Comparison of ENCODE assay signal across 14 mouse cellular contexts in the genomic region with DNA sequence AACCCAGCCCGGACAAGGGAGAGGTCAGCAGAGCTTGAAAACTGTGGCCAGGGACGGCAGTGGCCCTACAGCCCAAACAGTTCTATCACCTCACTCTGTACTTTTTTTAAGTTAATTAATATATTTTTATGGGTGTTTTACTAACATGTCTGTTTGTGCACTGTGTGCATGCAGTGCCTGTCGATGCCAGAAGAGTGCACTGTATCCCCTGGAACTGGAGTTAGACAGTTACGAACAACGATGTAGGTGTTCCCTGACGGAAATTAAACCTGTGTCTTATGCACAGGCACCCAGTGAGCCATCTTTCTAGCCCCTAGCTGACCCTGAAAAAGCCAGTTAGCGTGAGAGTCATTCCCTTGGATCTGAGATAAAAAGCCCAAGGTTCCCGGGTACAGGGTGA. TPM values are rescaled to one million over a fixed set of nuclear protein-coding genes. Genes with fewer than 3 reads are reported as not detected.
DNase-seq lines count a peak whose midpoint lies in the region; ATAC-seq and TF ChIP-seq lines count a peak whose summit lies in the region.
"Had no signal": no experiment of that assay in that cellular context is flagged by ENCODE, and none has a peak within 500 bp of the region (broad histone marks: within the 10 kb centered on the region; RNA-seq: fewer than 3 reads in every experiment).

No protein-coding gene starts in this region.

- intact Hi-C loops in heart, adult 2 months (cut with DNase I) = no loop called here

- H3K9ac ChIP-seq in heart, adult 2 months (ENCODE audit: low read depth, low read length) = no peak overlapping the region
- H3K9ac ChIP-seq in lung, postnatal 0 days (replicated peaks; ENCODE audit: low read depth) = no peak overlapping the region
- no peak overlapping the region for H3K9ac ChIP-seq in forebrain, embryonic 12.5 days

- DNase-seq in heart, adult 2 months = no peak
- DNase-seq in heart, adult 9 months (ENCODE audit: low spot score in 2 of 2) = no peak
- DNase-seq in lung, postnatal 0 days (ENCODE audit: low spot score) = peak; percentile 32
- DNase-seq in lung, postnatal 36 days = no peak
- no peak for DNase-seq in natural killer cell, adult 2 months (ENCODE audit: low spot score in 2 of 2)
- DNase-seq: kidney, adult 9 months; layer of hippocampus, postnatal 36 days had no signal

- H3K4me2 ChIP-seq in lung, postnatal 0 days (replicated peaks; ENCODE audit: low read depth, low read length) = no peak overlapping the region
- H3K4me2 ChIP-seq in forebrain, embryonic 12.5 days = no peak overlapping the region

- ATAC-seq in lung, postnatal 0 days = no peak
- peak; percentile 43; the same call in 1 of the 2 replicates for ATAC-seq in granulocyte monocyte progenitor cell, adult 5-6 weeks (replicated peaks; ENCODE audit: poor library complexity, severe bottlenecking)
- no peak for ATAC-seq in forebrain, embryonic 12.5 days (ENCODE audit: low FRiP score)

- no peaks in the 10 kb centered on the region for H3K9me3 ChIP-seq in lung, postnatal 0 days (ENCODE audit: low read length)
- no peaks in the 10 kb centered on the region for H3K9me3 ChIP-seq in E14TG2a.4 (ENCODE audit: low read length)
- no peaks in the 10 kb centered on the region for H3K9me3 ChIP-seq in forebrain, embryonic 12.5 days
- H3K9me3 ChIP-seq: forebrain, embryonic 10.5 days had no signal

- no peaks in the 10 kb centered on the region for H3K27me3 ChIP-seq in heart, adult 2 months (ENCODE audit: control insufficient read depth, insufficient read depth, low read length)
- no peaks in the 10 kb centered on the region for H3K27me3 ChIP-seq in lung, postnatal 0 days (replicated peaks; ENCODE audit: insufficient read depth, low read length)
- peaks cover 41% of the 10 kb centered on the region for H3K27me3 ChIP-seq in E14TG2a.4 (ENCODE audit: insufficient read depth, low read length)
- no peaks in the 10 kb centered on the region for H3K27me3 ChIP-seq in forebrain, embryonic 12.5 days

- 90% methylated on average over 8 of the region's 8 CpGs for WGBS in heart, adult 2 months
- 85% methylated on average over 8 of the region's 8 CpGs for WGBS in lung, postnatal 0 days
- WGBS in forebrain, embryonic 12.5 days = 87% methylated on average over 8 of the region's 8 CpGs

- peak; percentile 61 for TF ChIP-seq CTCF in heart, adult 2 months (IDR thresholded peaks at IDR 0.05)
- TF ChIP-seq CTCF in lung, postnatal 0 days (IDR thresholded peaks at IDR 0.05) = peak; percentile 71
- peak; percentile 59 for TF ChIP-seq CTCF in E14TG2a.4 (conservative IDR thresholded peaks at IDR 0.05; ENCODE audit: low read length)

- no peak overlapping the region for H3K4me3 ChIP-seq in heart, adult 2 months
- no peak overlapping the region for H3K4me3 ChIP-seq in lung, postnatal 0 days (ENCODE audit: low read depth, low read length)
- peak overlapping the region; percentile 24; the same call in 1 of the 2 replicates for H3K4me3 ChIP-seq in E14TG2a.4 (replicated peaks; ENCODE audit: low read length)
- no peak overlapping the region for H3K4me3 ChIP-seq in forebrain, embryonic 12.5 days (replicated peaks)
- H3K4me3 ChIP-seq: forebrain, embryonic 10.5 days had no signal

- no peak for TF ChIP-seq POLR2A in heart, adult 2 months (IDR thresholded peaks at IDR 0.05; ENCODE audit: insufficient read depth, low read depth, low read length)

- H3K4me1 ChIP-seq in heart, adult 2 months (ENCODE audit: control insufficient read depth, insufficient read depth, low read length) = peaks cover 2% of the 10 kb centered on the region; the same call in 1 of the 2 replicates
- H3K4me1 ChIP-seq in lung, postnatal 0 days (ENCODE audit: insufficient read depth, low read depth, low read length) = no peaks in the 10 kb centered on the region
- peaks cover 74% of the 10 kb centered on the region for H3K4me1 ChIP-seq in E14TG2a.4 (replicated peaks; ENCODE audit: low read depth, low read length)
- H3K4me1 ChIP-seq in forebrain, embryonic 12.5 days = no peaks in the 10 kb centered on the region
- H3K4me1 ChIP-seq: forebrain, embryonic 10.5 days had no signal

- no peak overlapping the region for H3K27ac ChIP-seq in heart, adult 2 months
- H3K27ac ChIP-seq in lung, postnatal 0 days (ENCODE audit: low read length) = no peak overlapping the region
- H3K27ac ChIP-seq in forebrain, embryonic 12.5 days = no peak overlapping the region
- H3K27ac ChIP-seq: forebrain, embryonic 10.5 days had no signal

- peaks cover 3% of the 10 kb centered on the region; the same call in 1 of the 2 replicates for H3K79me2 ChIP-seq in heart, adult 2 months (replicated peaks; ENCODE audit: control insufficient read depth, insufficient read depth, low read length)

- H3K36me3 ChIP-seq in heart, adult 2 months (ENCODE audit: control insufficient read depth, insufficient read depth, low read length) = 0 out of 2 replicates have a peak, but pooled peaks cover 4% of the 10 kb centered on the region
- peaks cover 39% of the 10 kb centered on the region for H3K36me3 ChIP-seq in lung, postnatal 0 days (ENCODE audit: insufficient read depth, low read length)
- H3K36me3 ChIP-seq in E14TG2a.4 (ENCODE audit: insufficient read depth, low read length) = no peaks in the 10 kb centered on the region
- peaks cover 52% of the 10 kb centered on the region for H3K36me3 ChIP-seq in forebrain, embryonic 12.5 days (replicated peaks)

- no peak for TF ChIP-seq EP300 in heart, adult 2 months (IDR thresholded peaks at IDR 0.05; ENCODE audit: insufficient read depth, low read depth, low read length)
- no peak for TF ChIP-seq EP300 in lung, postnatal 0 days (IDR thresholded peaks at IDR 0.05)

RNA-seq across cellular contexts. Expression of gene Xpo4, which starts 30.3 kb away (rescaled TPM):
- 10 to 100 TPM; 10.9 to 12.7 TPM for total RNA-seq in heart, adult 2 months (2021)
- 2.8 and 6.4 TPM in 2 replicates for polyA plus RNA-seq in heart, adult 2 months (2012; rRNA removed)
- 6.4 and 7.0 TPM in 2 replicates for polyA plus RNA-seq in lung, postnatal 0 days (2015; fragmentation: Nextera tagmentation; extraction: Ambion mirVana)
- 23.6 and 30.4 TPM in 2 replicates for total RNA-seq in granulocyte monocyte progenitor cell, adult 5-6 weeks (2014; fragmentation: Nextera tagmentation)
- 39.3 and 41.7 TPM in 2 replicates for total RNA-seq in granulocyte monocyte progenitor cell, adult 5-6 weeks (2017)
- 26.3 and 26.8 TPM in 2 replicates for polyA plus RNA-seq in forebrain, embryonic 12.5 days (2016; fragmentation: Nextera tagmentation; extraction: Ambion mirVana)

RNA-seq across cellular contexts. Expression of gene Gm49361, which starts 50.4 kb away (rescaled TPM):
- 1 to 10 TPM; 1.9 to 2.2 TPM for total RNA-seq in heart, adult 2 months (2021)
- not detected in 2 replicates for polyA plus RNA-seq in heart, adult 2 months (2012; rRNA removed)
- not detected in 2 replicates for polyA plus RNA-seq in lung, postnatal 0 days (2015; fragmentation: Nextera tagmentation; extraction: Ambion mirVana)
- total RNA-seq in granulocyte monocyte progenitor cell, adult 5-6 weeks (2014; fragmentation: Nextera tagmentation) = not detected in 2 replicates
- total RNA-seq in granulocyte monocyte progenitor cell, adult 5-6 weeks (2017) = not detected in 2 replicates
- polyA plus RNA-seq in forebrain, embryonic 12.5 days (2016; fragmentation: Nextera tagmentation; extraction: Ambion mirVana) = not detected in 2 replicates
- total RNA-seq: monocyte, adult 5-6 weeks had no signal
- polyA plus RNA-seq: forebrain, embryonic 10.5 days; liver, embryonic 16.5 days; stomach, embryonic 14.5 days had no signal
